Comparison of ENCODE assay signal across 13 mouse cellular contexts in genomic region chr2:43674098-43674497, GRCm38 (mm10).
DNase-seq lines count a peak whose midpoint lies in the region; ATAC-seq and TF ChIP-seq lines count a peak whose summit lies in the region.
"Had no signal": no experiment of that assay in that cellular context is flagged by ENCODE, and none has a peak within 500 bp of the region (broad histone marks: within the 10 kb centered on the region; RNA-seq: fewer than 3 reads in every experiment).

No protein-coding gene starts in this region.

- H3K9ac ChIP-seq in forebrain, embryonic 11.5 days (ENCODE audit: low read length): no peak overlapping the region
- no peak overlapping the region for H3K9ac ChIP-seq in forebrain, embryonic 14.5 days (ENCODE audit: low read length)
- no peak overlapping the region for H3K9ac ChIP-seq in kidney, postnatal 0 days (ENCODE audit: low read depth, low read length)
- H3K9ac ChIP-seq in midbrain, embryonic 13.5 days (replicated peaks): no peak overlapping the region
- no peak overlapping the region for H3K9ac ChIP-seq in midbrain, embryonic 16.5 days (ENCODE audit: low read depth, low read length)
- H3K9ac ChIP-seq: embryonic facial prominence, embryonic 13.5 days; embryonic facial prominence, embryonic 15.5 days; forebrain, embryonic 13.5 days had no signal

- H3K36me3 ChIP-seq in forebrain, embryonic 11.5 days (ENCODE audit: control insufficient read depth, insufficient read depth, low read length): no peaks in the 10 kb centered on the region
- no peaks in the 10 kb centered on the region for H3K36me3 ChIP-seq in forebrain, embryonic 14.5 days (ENCODE audit: control insufficient read depth, insufficient read depth, low read length)
- H3K36me3 ChIP-seq in kidney, postnatal 0 days (ENCODE audit: insufficient read depth, low read length): no peaks in the 10 kb centered on the region
- H3K36me3 ChIP-seq in midbrain, embryonic 13.5 days: no peaks in the 10 kb centered on the region
- no peaks in the 10 kb centered on the region for H3K36me3 ChIP-seq in midbrain, embryonic 16.5 days (ENCODE audit: control insufficient read depth, insufficient read depth, low read length)
- H3K36me3 ChIP-seq: embryonic facial prominence, embryonic 13.5 days; embryonic facial prominence, embryonic 15.5 days had no signal

- H3K27me3 ChIP-seq in forebrain, embryonic 11.5 days (ENCODE audit: control insufficient read depth, insufficient read depth, low read length): no peaks in the 10 kb centered on the region
- H3K27me3 ChIP-seq in forebrain, embryonic 14.5 days (replicated peaks; ENCODE audit: control insufficient read depth, insufficient read depth, low read length): no peaks in the 10 kb centered on the region
- H3K27me3 ChIP-seq in kidney, postnatal 0 days (ENCODE audit: insufficient read depth, low read length): no peaks in the 10 kb centered on the region
- no peaks in the 10 kb centered on the region for H3K27me3 ChIP-seq in midbrain, embryonic 13.5 days
- H3K27me3 ChIP-seq in midbrain, embryonic 16.5 days (ENCODE audit: control insufficient read depth, insufficient read depth, low read depth, low read length): no peaks in the 10 kb centered on the region
- H3K27me3 ChIP-seq: embryonic facial prominence, embryonic 13.5 days; embryonic facial prominence, embryonic 15.5 days; forebrain, embryonic 13.5 days; Patski had no signal

- TF ChIP-seq CTCF in kidney, postnatal 0 days (IDR thresholded peaks at IDR 0.05; ENCODE audit: low read depth): no peak

- H3K4me2 ChIP-seq in forebrain, embryonic 11.5 days (ENCODE audit: low read depth, low read length, severe bottlenecking): no peak overlapping the region
- H3K4me2 ChIP-seq in forebrain, embryonic 14.5 days (ENCODE audit: low read length): no peak overlapping the region
- no peak overlapping the region for H3K4me2 ChIP-seq in kidney, postnatal 0 days (ENCODE audit: low read length)
- no peak overlapping the region for H3K4me2 ChIP-seq in midbrain, embryonic 13.5 days (replicated peaks)
- H3K4me2 ChIP-seq in midbrain, embryonic 16.5 days (ENCODE audit: low read length): no peak overlapping the region
- H3K4me2 ChIP-seq: embryonic facial prominence, embryonic 13.5 days; embryonic facial prominence, embryonic 15.5 days; forebrain, embryonic 13.5 days had no signal

- H3K4me1 ChIP-seq in forebrain, embryonic 11.5 days (replicated peaks; ENCODE audit: control insufficient read depth, insufficient read depth, low read length): no peaks in the 10 kb centered on the region
- H3K4me1 ChIP-seq in forebrain, embryonic 14.5 days (ENCODE audit: control insufficient read depth, insufficient read depth, low read length): no peaks in the 10 kb centered on the region
- H3K4me1 ChIP-seq in kidney, postnatal 0 days (replicated peaks; ENCODE audit: insufficient read depth, low read length): no peaks in the 10 kb centered on the region
- no peaks in the 10 kb centered on the region for H3K4me1 ChIP-seq in midbrain, embryonic 13.5 days (replicated peaks)
- H3K4me1 ChIP-seq in midbrain, embryonic 16.5 days (ENCODE audit: control insufficient read depth, insufficient read depth, low read length): no peaks in the 10 kb centered on the region
- H3K4me1 ChIP-seq: embryonic facial prominence, embryonic 13.5 days; embryonic facial prominence, embryonic 15.5 days; forebrain, embryonic 13.5 days had no signal

- no peak for DNase-seq in forebrain, embryonic 11.5 days (ENCODE audit: low spot score)
- no peak for DNase-seq in forebrain, embryonic 14.5 days (ENCODE audit: low spot score)
- no peak for DNase-seq in kidney, postnatal 0 days (ENCODE audit: low spot score)
- DNase-seq in kidney, postnatal 10 days: no peak
- DNase-seq in 416B (ENCODE audit: low read depth): peak; percentile 22
- no peak for DNase-seq in retina, embryonic 14.5 days (ENCODE audit: low spot score)

- H3K9me3 ChIP-seq in forebrain, embryonic 11.5 days (ENCODE audit: control insufficient read depth, low read length): no peaks in the 10 kb centered on the region
- H3K9me3 ChIP-seq in forebrain, embryonic 14.5 days (replicated peaks; ENCODE audit: control insufficient read depth, low read length): no peaks in the 10 kb centered on the region
- H3K9me3 ChIP-seq in kidney, postnatal 0 days (replicated peaks; ENCODE audit: low read length): no peaks in the 10 kb centered on the region
- H3K9me3 ChIP-seq in midbrain, embryonic 13.5 days: no peaks in the 10 kb centered on the region
- H3K9me3 ChIP-seq in midbrain, embryonic 16.5 days (replicated peaks; ENCODE audit: control insufficient read depth, low read length, poor library complexity, severe bottlenecking): no peaks in the 10 kb centered on the region
- H3K9me3 ChIP-seq: embryonic facial prominence, embryonic 13.5 days; embryonic facial prominence, embryonic 15.5 days; forebrain, embryonic 13.5 days had no signal

- 0 out of 2 replicates have a peak, but pooled peaks have one; percentile 61 for ATAC-seq in forebrain, embryonic 11.5 days (replicated peaks; ENCODE audit: low FRiP score)
- ATAC-seq in forebrain, embryonic 14.5 days: no peak
- ATAC-seq in kidney, postnatal 0 days (replicated peaks; ENCODE audit: low FRiP score, low read depth): 0 out of 2 replicates have a peak, but pooled peaks have one; percentile 10
- ATAC-seq in midbrain, embryonic 13.5 days: 0 out of 2 replicates have a peak, but pooled peaks have one; percentile 37
- ATAC-seq in midbrain, embryonic 16.5 days: no peak
- ATAC-seq: Patski had no signal

- no peak overlapping the region for H3K27ac ChIP-seq in forebrain, embryonic 11.5 days (ENCODE audit: low read depth, low read length)
- no peak overlapping the region for H3K27ac ChIP-seq in forebrain, embryonic 14.5 days (ENCODE audit: low read depth, low read length)
- no peak overlapping the region for H3K27ac ChIP-seq in kidney, postnatal 0 days
- no peak overlapping the region for H3K27ac ChIP-seq in midbrain, embryonic 13.5 days
- no peak overlapping the region for H3K27ac ChIP-seq in midbrain, embryonic 16.5 days (ENCODE audit: low read length)
- H3K27ac ChIP-seq: embryonic facial prominence, embryonic 13.5 days; embryonic facial prominence, embryonic 15.5 days; forebrain, embryonic 13.5 days had no signal

- WGBS in forebrain, embryonic 11.5 days: 53% methylated on average over 3 of the region's 3 CpGs
- WGBS in forebrain, embryonic 14.5 days: 58% methylated on average over 3 of the region's 3 CpGs
- WGBS in kidney, postnatal 0 days: 51% methylated on average over 3 of the region's 3 CpGs
- 52% methylated on average over 3 of the region's 3 CpGs for WGBS in midbrain, embryonic 13.5 days
- WGBS in midbrain, embryonic 16.5 days: 62% methylated on average over 3 of the region's 3 CpGs

- H3K4me3 ChIP-seq in forebrain, embryonic 11.5 days (ENCODE audit: low read depth, low read length): no peak overlapping the region
- H3K4me3 ChIP-seq in forebrain, embryonic 14.5 days (ENCODE audit: low read depth, low read length): no peak overlapping the region
- H3K4me3 ChIP-seq in kidney, postnatal 0 days (replicated peaks; ENCODE audit: low read depth, low read length): no peak overlapping the region
- H3K4me3 ChIP-seq in midbrain, embryonic 13.5 days (replicated peaks): no peak overlapping the region
- H3K4me3 ChIP-seq in midbrain, embryonic 16.5 days (ENCODE audit: low read depth, low read length): no peak overlapping the region
- H3K4me3 ChIP-seq: embryonic facial prominence, embryonic 13.5 days; embryonic facial prominence, embryonic 15.5 days; erythroblast, embryonic 14.5 days; forebrain, embryonic 13.5 days had no signal

Comparison
In these comparisons a context has a peak if more than half of its experiments do, and no peak if none do; other contexts are left out.
1. ATAC-seq: peak in forebrain, embryonic 11.5 days (single experiment), kidney, postnatal 0 days (single experiment) and midbrain, embryonic 13.5 days (single experiment); none in forebrain, embryonic 14.5 days (single experiment) and midbrain, embryonic 16.5 days (single experiment).